Mouse (Mus musculus): ENCODE results near the gene Cxcr4.

DNA sequence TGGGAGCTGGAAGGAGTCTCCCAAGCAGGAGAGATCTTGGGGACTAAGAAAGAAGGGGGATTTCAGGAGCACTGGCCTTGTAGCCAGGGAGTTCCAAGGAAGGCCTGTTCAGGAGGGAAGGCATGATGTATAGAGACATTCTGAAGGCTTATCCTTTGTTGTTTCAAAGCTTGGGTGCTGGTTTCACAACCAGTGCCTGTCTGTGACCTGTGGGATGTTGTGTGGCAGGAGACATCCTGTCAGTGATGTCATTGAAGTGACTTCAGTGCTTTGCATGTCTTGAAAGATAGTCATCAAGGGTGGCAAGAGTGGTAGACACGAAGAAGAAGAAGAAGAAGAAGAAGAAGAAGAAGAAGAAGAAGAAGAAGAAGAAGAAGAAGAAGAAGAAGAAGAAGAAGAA, 13.7 kb upstream of the Cxcr4 start:
- no peak for TF ChIP-seq CTCF (IDR thresholded peaks at IDR 0.05)
- TF ChIP-seq EP300 (IDR thresholded peaks at IDR 0.05), result no peak

Data from lung, postnatal 0 days (tissue).